Mouse (Mus musculus): Measurements from ENCODE around the gene Rpl36al. TPM values are rescaled to one million over a fixed set of nuclear protein-coding genes. Genes with fewer than 3 reads are reported as not detected.

Gene Rpl36al
- total RNA-seq, 1 experiment from 2014 or later = 824 TPM

Other genes starting within 250 kb of the Rpl36al start
- 2,208 and 2,489 TPM in 2 replicates for gene Rps29, start 24.9 kb downstream of the Rpl36al start, total RNA-seq (2017)
- gene Lrr1, start 15.3 kb downstream of the Rpl36al start, total RNA-seq (2017) = 5.8 and 9.7 TPM in 2 replicates
- gene Mgat2, start 74 bp upstream of the Rpl36al start, total RNA-seq (2017) = 116 and 124 TPM in 2 replicates
- gene Gm49383, start 13.0 kb upstream of the Rpl36al start, total RNA-seq (2017) = 25.1 and 35.8 TPM in 2 replicates
- 6.7 and 11.3 TPM in 2 replicates for gene Dnaaf2, start 14.3 kb upstream of the Rpl36al start, total RNA-seq (2017)
- 11.4 and 17.4 TPM in 2 replicates for gene Gm49384, start 20.2 kb upstream of the Rpl36al start, total RNA-seq (2017)
- gene Pole2, start 44.1 kb upstream of the Rpl36al start, total RNA-seq (2017) = 24.0 and 60.9 TPM in 2 replicates
- gene Klhdc1, start 57.1 kb upstream of the Rpl36al start, total RNA-seq (2017) = 21.2 and 33.1 TPM in 2 replicates
- gene Klhdc2, start 112.6 kb upstream of the Rpl36al start, total RNA-seq (2017) = 69.1 and 79.8 TPM in 2 replicates
- 93.1 and 126 TPM in 2 replicates for gene Nemf, start 173.1 kb upstream of the Rpl36al start, total RNA-seq (2017)
- 146 and 157 TPM in 2 replicates for gene Arf6, start 188.1 kb upstream of the Rpl36al start, total RNA-seq (2017)
- gene Gm9887, start 188.4 kb upstream of the Rpl36al start, total RNA-seq (2017) = 0.69 and 2.5 TPM in 2 replicates

All from hematopoietic stem cell, adult 5-6 weeks (primary cell).